Comparison of ENCODE assay signal across 8 mouse cellular contexts in genomic region chr7:12880497-12880896, GRCm38 (mm10). TPM values are rescaled to one million over a fixed set of nuclear protein-coding genes. Genes with fewer than 3 reads are reported as not detected.
DNase-seq lines count a peak whose midpoint lies in the region; ATAC-seq and TF ChIP-seq lines count a peak whose summit lies in the region.
"Not testable (repeated sequence)": the region's sequence is repeated elsewhere in the genome, so short reads cannot be mapped to it uniquely, and the experiment has no call there.

No protein-coding gene starts in this region.

- H3K9ac ChIP-seq in heart, embryonic 13.5 days: peak overlapping the region; percentile 72
- H3K9ac ChIP-seq in limb, embryonic 11.5 days (ENCODE audit: low read length): not testable (repeated sequence)
- peak overlapping the region; percentile 94 for H3K9ac ChIP-seq in midbrain, embryonic 16.5 days (ENCODE audit: low read depth, low read length)
- peak overlapping the region; percentile 84 for H3K9ac ChIP-seq in stomach, embryonic 16.5 days (ENCODE audit: low read length)

- DNase-seq in forebrain, embryonic 10.5 days (ENCODE audit: extremely low spot score, low spot score); limb, embryonic 11.5 days (ENCODE audit: low spot score); lung, adult 2 months: not testable (repeated sequence)

- H3K36me3 ChIP-seq in forebrain, embryonic 10.5 days (replicated peaks): peaks cover 21% of the 10 kb centered on the region
- peaks cover 21% of the 10 kb centered on the region for H3K36me3 ChIP-seq in heart, embryonic 13.5 days
- H3K36me3 ChIP-seq in limb, embryonic 11.5 days (ENCODE audit: control insufficient read depth, insufficient read depth, low read length); midbrain, embryonic 16.5 days (ENCODE audit: control insufficient read depth, insufficient read depth, low read length); stomach, embryonic 16.5 days (ENCODE audit: control insufficient read depth, insufficient read depth, low read length): not testable (repeated sequence)

- not testable (repeated sequence) for ATAC-seq in heart, embryonic 13.5 days (ENCODE audit: extremely low read depth, insufficient number of reproducible peaks, low FRiP score, low TSS enrichment); stomach, embryonic 16.5 days (ENCODE audit: insufficient read depth, low FRiP score)
- ATAC-seq in inflammation-experienced regulatory T-cells, adult 6 months: peak; percentile 8
- ATAC-seq in limb, embryonic 11.5 days (ENCODE audit: insufficient number of reproducible peaks, low FRiP score, low TSS enrichment, low read depth): peak; percentile 7; the same call in 1 of the 2 replicates
- peak; percentile 37 for ATAC-seq in midbrain, embryonic 16.5 days

- H3K9me3 ChIP-seq in forebrain, embryonic 10.5 days; heart, embryonic 13.5 days; limb, embryonic 11.5 days (ENCODE audit: control insufficient read depth, low read length); midbrain, embryonic 16.5 days (replicated peaks; ENCODE audit: control insufficient read depth, low read length, poor library complexity, severe bottlenecking); stomach, embryonic 16.5 days (replicated peaks; ENCODE audit: control insufficient read depth, low read length): not testable (repeated sequence)

- not testable (repeated sequence) for TF ChIP-seq CTCF in bone marrow macrophage, adult 2 months (IDR thresholded peaks at IDR 0.05; ENCODE audit: low read depth, low read length); lung, adult 2 months (IDR thresholded peaks at IDR 0.05; ENCODE audit: insufficient read depth, low read length)

- not testable (repeated sequence) for H3K27me3 ChIP-seq in forebrain, embryonic 10.5 days (ENCODE audit: poor library complexity, severe bottlenecking); heart, embryonic 13.5 days (replicated peaks); limb, embryonic 11.5 days (ENCODE audit: control insufficient read depth, insufficient read depth, low read length); midbrain, embryonic 16.5 days (ENCODE audit: control insufficient read depth, insufficient read depth, low read depth, low read length); stomach, embryonic 16.5 days (ENCODE audit: control insufficient read depth, insufficient read depth, low read length)

- not testable (repeated sequence) for H3K27ac ChIP-seq in bone marrow macrophage, adult 2 months (ENCODE audit: insufficient read depth, low read depth, low read length); heart, embryonic 13.5 days (replicated peaks); limb, embryonic 11.5 days (replicated peaks; ENCODE audit: low read depth, low read length); stomach, embryonic 16.5 days (ENCODE audit: low read length)
- H3K27ac ChIP-seq in forebrain, embryonic 10.5 days: peak overlapping the region; percentile 87
- H3K27ac ChIP-seq in midbrain, embryonic 16.5 days (ENCODE audit: low read length): peak overlapping the region; percentile 63; the same call in 1 of the 2 replicates

- not testable (repeated sequence) for TF ChIP-seq POLR2A in bone marrow macrophage, adult 2 months (IDR thresholded peaks at IDR 0.05; ENCODE audit: borderline replicate concordance, low read depth, low read length); lung, adult 2 months (IDR thresholded peaks at IDR 0.05; ENCODE audit: borderline replicate concordance, extremely low read depth, low read depth, low read length)

- H3K4me1 ChIP-seq in bone marrow macrophage, adult 2 months (ENCODE audit: control insufficient read depth, insufficient read depth, low read length): peaks cover 11% of the 10 kb centered on the region
- H3K4me1 ChIP-seq in forebrain, embryonic 10.5 days: peaks cover 12% of the 10 kb centered on the region
- not testable (repeated sequence) for H3K4me1 ChIP-seq in heart, embryonic 13.5 days; limb, embryonic 11.5 days (ENCODE audit: control insufficient read depth, insufficient read depth, low read length); lung, adult 2 months (ENCODE audit: control insufficient read depth, insufficient read depth, low read length); stomach, embryonic 16.5 days (ENCODE audit: control insufficient read depth, insufficient read depth, low read length)
- H3K4me1 ChIP-seq in midbrain, embryonic 16.5 days (ENCODE audit: control insufficient read depth, insufficient read depth, low read length): peaks cover 15% of the 10 kb centered on the region

- peak overlapping the region; percentile 67 for H3K4me3 ChIP-seq in bone marrow macrophage, adult 2 months (ENCODE audit: insufficient read depth, low read length)
- H3K4me3 ChIP-seq in forebrain, embryonic 10.5 days: peak overlapping the region; percentile 71
- H3K4me3 ChIP-seq in heart, embryonic 13.5 days: peak overlapping the region; percentile 69
- H3K4me3 ChIP-seq in limb, embryonic 11.5 days (ENCODE audit: low read depth, low read length): peak overlapping the region; percentile 74
- peak overlapping the region; percentile 62 for H3K4me3 ChIP-seq in lung, adult 2 months (replicated peaks; ENCODE audit: extremely low read depth, low read depth, low read length)
- peak overlapping the region; percentile 85 for H3K4me3 ChIP-seq in midbrain, embryonic 16.5 days (ENCODE audit: low read depth, low read length)
- H3K4me3 ChIP-seq in stomach, embryonic 16.5 days (replicated peaks; ENCODE audit: low read length): peak overlapping the region; percentile 75

- H3K4me2 ChIP-seq in heart, embryonic 13.5 days: peak overlapping the region; percentile 88
- peak overlapping the region; percentile 73 for H3K4me2 ChIP-seq in limb, embryonic 11.5 days (ENCODE audit: low read depth, severe bottlenecking)
- H3K4me2 ChIP-seq in midbrain, embryonic 16.5 days (ENCODE audit: low read length): peak overlapping the region; percentile 71
- peak overlapping the region; percentile 72 for H3K4me2 ChIP-seq in stomach, embryonic 16.5 days (ENCODE audit: low read depth, low read length)

- WGBS in forebrain, embryonic 10.5 days: 49% methylated on average over 8 of the region's 8 CpGs
- 39% methylated on average over 8 of the region's 8 CpGs for WGBS in heart, embryonic 13.5 days
- WGBS in limb, embryonic 11.5 days: 43% methylated on average over 8 of the region's 8 CpGs
- WGBS in lung, adult 2 months: 38% methylated on average over 8 of the region's 8 CpGs
- 42% methylated on average over 8 of the region's 8 CpGs for WGBS in midbrain, embryonic 16.5 days
- WGBS in stomach, embryonic 16.5 days: 48% methylated on average over 8 of the region's 8 CpGs

RNA-seq across cellular contexts. Expression of gene Zfp128, which starts 0.5 kb away (rescaled TPM):
- 2.8 and 3.4 TPM in 2 replicates for polyA plus RNA-seq in bone marrow macrophage, adult 2 months (2012; ENCODE audit: insufficient read depth, insufficient read length, missing spikeins)
- polyA plus RNA-seq in forebrain, embryonic 10.5 days (2016; fragmentation: Nextera tagmentation; extraction: Ambion mirVana): 4.4 and 5.1 TPM in 2 replicates
- 2.3 and 3.2 TPM in 2 replicates for polyA plus RNA-seq in heart, embryonic 13.5 days (2015; fragmentation: Nextera tagmentation; extraction: Ambion mirVana)
- polyA plus RNA-seq in inflammation-experienced regulatory T-cells, adult 6 months (2017; shearing (Covaris generic)): 1 to 10 TPM; 1.1 to 1.6 (median 1.6) TPM
- polyA plus RNA-seq in limb, embryonic 11.5 days (2014; fragmentation: Nextera tagmentation; extraction: Ambion mirVana): 6.3 and 7.7 TPM in 2 replicates
- 0.74 and 1.2 TPM in 2 replicates for polyA plus RNA-seq in lung, adult 2 months (2012; rRNA removed)
- polyA plus RNA-seq in midbrain, embryonic 16.5 days (2015; fragmentation: Nextera tagmentation; extraction: Ambion mirVana): 8.2 and 8.7 TPM in 2 replicates
- 3.3 and 3.7 TPM in 2 replicates for polyA plus RNA-seq in stomach, embryonic 16.5 days (2015; fragmentation: Nextera tagmentation; extraction: Ambion mirVana)

RNA-seq across cellular contexts. Expression of gene Zscan22, which starts 17.1 kb away (rescaled TPM):
- 6.5 and 6.7 TPM in 2 replicates for polyA plus RNA-seq in bone marrow macrophage, adult 2 months (2012; ENCODE audit: insufficient read depth, insufficient read length, missing spikeins)
- polyA plus RNA-seq in forebrain, embryonic 10.5 days (2016; fragmentation: Nextera tagmentation; extraction: Ambion mirVana): 18.5 and 19.8 TPM in 2 replicates
- polyA plus RNA-seq in heart, embryonic 13.5 days (2015; fragmentation: Nextera tagmentation; extraction: Ambion mirVana): 10.4 and 11.1 TPM in 2 replicates
- 10 to 100 TPM; 10.5 to 11.0 (median 10.6) TPM for polyA plus RNA-seq in inflammation-experienced regulatory T-cells, adult 6 months (2017; shearing (Covaris generic))
- polyA plus RNA-seq in limb, embryonic 11.5 days (2014; fragmentation: Nextera tagmentation; extraction: Ambion mirVana): 28.1 and 29.0 TPM in 2 replicates
- 8.4 and 8.5 TPM in 2 replicates for polyA plus RNA-seq in lung, adult 2 months (2012; rRNA removed)
- 11.1 and 11.5 TPM in 2 replicates for polyA plus RNA-seq in midbrain, embryonic 16.5 days (2015; fragmentation: Nextera tagmentation; extraction: Ambion mirVana)
- 14.1 and 14.8 TPM in 2 replicates for polyA plus RNA-seq in stomach, embryonic 16.5 days (2015; fragmentation: Nextera tagmentation; extraction: Ambion mirVana)

RNA-seq across cellular contexts. Expression of gene Rps5, which starts 41.6 kb away (rescaled TPM):
- 1,220 and 1,261 TPM in 2 replicates for polyA plus RNA-seq in bone marrow macrophage, adult 2 months (2012; ENCODE audit: insufficient read depth, insufficient read length, missing spikeins)
- polyA plus RNA-seq in forebrain, embryonic 10.5 days (2016; fragmentation: Nextera tagmentation; extraction: Ambion mirVana): 1,023 and 1,050 TPM in 2 replicates
- 564 and 647 TPM in 2 replicates for polyA plus RNA-seq in heart, embryonic 13.5 days (2015; fragmentation: Nextera tagmentation; extraction: Ambion mirVana)
- polyA plus RNA-seq in inflammation-experienced regulatory T-cells, adult 6 months (2017; shearing (Covaris generic)): 1,000 to 10,000 TPM; 1,828 to 3,143 (median 2,832) TPM
- polyA plus RNA-seq in limb, embryonic 11.5 days (2014; fragmentation: Nextera tagmentation; extraction: Ambion mirVana): 1,067 and 1,071 TPM in 2 replicates
- polyA plus RNA-seq in lung, adult 2 months (2012; rRNA removed): 1,316 and 1,420 TPM in 2 replicates
- 512 and 515 TPM in 2 replicates for polyA plus RNA-seq in midbrain, embryonic 16.5 days (2015; fragmentation: Nextera tagmentation; extraction: Ambion mirVana)
- polyA plus RNA-seq in stomach, embryonic 16.5 days (2015; fragmentation: Nextera tagmentation; extraction: Ambion mirVana): 869 and 872 TPM in 2 replicates

RNA-seq across cellular contexts. Expression of gene Zfp110, which starts 45.9 kb away (rescaled TPM):
- polyA plus RNA-seq in bone marrow macrophage, adult 2 months (2012; ENCODE audit: insufficient read depth, insufficient read length, missing spikeins): 19.9 and 20.4 TPM in 2 replicates
- 28.7 and 30.1 TPM in 2 replicates for polyA plus RNA-seq in forebrain, embryonic 10.5 days (2016; fragmentation: Nextera tagmentation; extraction: Ambion mirVana)
- polyA plus RNA-seq in heart, embryonic 13.5 days (2015; fragmentation: Nextera tagmentation; extraction: Ambion mirVana): 19.0 and 21.0 TPM in 2 replicates
- 10 to 100 TPM; 62.9 to 99.3 (median 85.2) TPM for polyA plus RNA-seq in inflammation-experienced regulatory T-cells, adult 6 months (2017; shearing (Covaris generic))
- 38.3 and 38.4 TPM in 2 replicates for polyA plus RNA-seq in limb, embryonic 11.5 days (2014; fragmentation: Nextera tagmentation; extraction: Ambion mirVana)
- 8.9 and 12.1 TPM in 2 replicates for polyA plus RNA-seq in lung, adult 2 months (2012; rRNA removed)
- 30.1 and 30.6 TPM in 2 replicates for polyA plus RNA-seq in midbrain, embryonic 16.5 days (2015; fragmentation: Nextera tagmentation; extraction: Ambion mirVana)
- polyA plus RNA-seq in stomach, embryonic 16.5 days (2015; fragmentation: Nextera tagmentation; extraction: Ambion mirVana): 36.0 and 38.7 TPM in 2 replicates

RNA-seq across cellular contexts. Expression of gene Rnf225, which starts 46.7 kb away (rescaled TPM):
- polyA plus RNA-seq in bone marrow macrophage, adult 2 months (2012; ENCODE audit: insufficient read depth, insufficient read length, missing spikeins): 0.24 TPM in 1 of 2 replicates, not detected in the other
- 0.55 and 1.0 TPM in 2 replicates for polyA plus RNA-seq in forebrain, embryonic 10.5 days (2016; fragmentation: Nextera tagmentation; extraction: Ambion mirVana)
- 0.63 and 0.70 TPM in 2 replicates for polyA plus RNA-seq in heart, embryonic 13.5 days (2015; fragmentation: Nextera tagmentation; extraction: Ambion mirVana)
- under 1 TPM in 2 of 3 experiments, not detected in 1; 0.11 to 0.28 TPM for polyA plus RNA-seq in inflammation-experienced regulatory T-cells, adult 6 months (2017; shearing (Covaris generic))
- 0.57 and 0.59 TPM in 2 replicates for polyA plus RNA-seq in limb, embryonic 11.5 days (2014; fragmentation: Nextera tagmentation; extraction: Ambion mirVana)
- 2.3 and 7.0 TPM in 2 replicates for polyA plus RNA-seq in lung, adult 2 months (2012; rRNA removed)
- 0.98 and 1.2 TPM in 2 replicates for polyA plus RNA-seq in midbrain, embryonic 16.5 days (2015; fragmentation: Nextera tagmentation; extraction: Ambion mirVana)
- 2.3 and 3.2 TPM in 2 replicates for polyA plus RNA-seq in stomach, embryonic 16.5 days (2015; fragmentation: Nextera tagmentation; extraction: Ambion mirVana)
